Mouse (Mus musculus): Measurements from ENCODE around the gene Eloa.

GRCm38 (mm10) chr4:135993941-135994340, 27.6 kb downstream of the Eloa start:
- TF ChIP-seq CEBPB (IDR thresholded peaks at IDR 0.05; ENCODE audit: low read depth) (no peak), CTCF (IDR thresholded peaks at IDR 0.05; ENCODE audit: control insufficient read depth, insufficient read depth, insufficient read length) (no peak), USF1 (IDR thresholded peaks at IDR 0.05; ENCODE audit: low read depth) (no peak)

All from C2C12 (cell line).